Mouse (Mus musculus) thymus, adult 2 months (tissue): Measurements from ENCODE around the gene Cldn7.

Source experiments
- CTCF ChIP-seq: fragments of 200-500 bp; IDR thresholded peaks from 2 replicates; pipeline ENCODE4 v1.5.1; 2012; ENCODE audit warnings: mild to moderate bottlenecking, control low read depth, low read length, moderate library complexity, borderline replicate concordance; ENCODE audit not compliant: control insufficient read depth, poor library complexity, insufficient read depth; ENCODE audit errors: extremely low read depth
- POLR2A ChIP-seq: fragments of 200-500 bp; IDR thresholded peaks from 2 replicates; pipeline ENCODE4 v1.6.1; 2012; ENCODE audit warnings: mild to moderate bottlenecking, low read length, control low read depth, moderate library complexity; ENCODE audit not compliant: control insufficient read depth, poor library complexity, insufficient read depth; ENCODE audit errors: extremely low read depth

- TF ChIP-seq CTCF (no peak), POLR2A (no peak)
Measured at GRCm38 (mm10) chr11:70017199-70017767, 52.7 kb downstream of the Cldn7 start.
